Mouse (Mus musculus): ENCODE data around the gene Gsta4. TPM values are rescaled to one million over a fixed set of nuclear protein-coding genes. Genes with fewer than 3 reads are reported as not detected.

Gsta4 gene
- total and polyA plus RNA-seq, 3 experiments = 1.4 to 6.8 (median 4.5) TPM

- ATAC-seq (ENCODE audit: extremely low read depth, insufficient number of reproducible peaks, low FRiP score, poor library complexity, severe bottlenecking) = no peak
- Histone ChIP-seq H3K4me3 (ENCODE audit: low read depth, low read length) (no peak overlapping the region), H3K27me3 (ENCODE audit: insufficient read depth, low read length) (no peaks in the 10 kb centered on the region), H3K36me3 (replicated peaks) (peaks cover 63% of the 10 kb centered on the region), H3K4me1 (ENCODE audit: insufficient read depth, low read depth, low read length) (peaks cover 3% of the 10 kb centered on the region; the same call in 1 of the 2 replicates), H3K9me3 (replicated peaks) (no peaks in the 10 kb centered on the region)
- no peak for TF ChIP-seq GATA2 (IDR thresholded peaks at IDR 0.05; ENCODE audit: borderline replicate concordance, low read depth, low read length)
- no peak for TF ChIP-seq CTCF (IDR thresholded peaks at IDR 0.05; ENCODE audit: low read depth, low read length)
- TF ChIP-seq POLR2AphosphoS5 (IDR thresholded peaks at IDR 0.05; ENCODE audit: insufficient replicate concordance, low read depth, low read length) = no peak
- TF ChIP-seq GATA1 (IDR thresholded peaks at IDR 0.05; ENCODE audit: borderline replicate concordance, low read length) = no peak
- no peak for TF ChIP-seq TAL1 (conservative IDR thresholded peaks at IDR 0.05; ENCODE audit: low read depth, low read length)
- no peak for DNase-seq (ENCODE audit: low spot score)
Observed at GRCm38 (mm10) chr9:78154211-78154977, 28.2 kb upstream of the Gsta4 start.

GRCm38 (mm10) chr9:78157221-78157620, 25.4 kb upstream of the Gsta4 start:
- ATAC-seq (ENCODE audit: extremely low read depth, insufficient number of reproducible peaks, low FRiP score, poor library complexity, severe bottlenecking) (no peak), DNase-seq (ENCODE audit: low spot score) (no peak)
- Histone ChIP-seq H3K27me3 (ENCODE audit: insufficient read depth, low read length) (no peaks in the 10 kb centered on the region), H3K36me3 (replicated peaks) (peaks cover 75% of the 10 kb centered on the region), H3K4me1 (ENCODE audit: insufficient read depth, low read depth, low read length) (no peaks in the 10 kb centered on the region; the same call in 1 of the 2 replicates), H3K9me3 (replicated peaks) (no peaks in the 10 kb centered on the region), H3K4me3 (ENCODE audit: low read depth, low read length) (no peak overlapping the region)
- TF ChIP-seq CTCF (IDR thresholded peaks at IDR 0.05; ENCODE audit: low read depth, low read length) (no peak), GATA2 (IDR thresholded peaks at IDR 0.05; ENCODE audit: borderline replicate concordance, low read depth, low read length) (no peak), POLR2AphosphoS5 (IDR thresholded peaks at IDR 0.05; ENCODE audit: insufficient replicate concordance, low read depth, low read length) (no peak), TAL1 (conservative IDR thresholded peaks at IDR 0.05; ENCODE audit: low read depth, low read length) (no peak)

GRCm38 (mm10) chr9:78163291-78163690, 19.3 kb upstream of the Gsta4 start:
- Histone ChIP-seq H3K4me3 (ENCODE audit: low read depth, low read length) (no peak overlapping the region), H3K9me3 (replicated peaks) (no peaks in the 10 kb centered on the region), H3K36me3 (replicated peaks) (peaks cover 73% of the 10 kb centered on the region), H3K27me3 (ENCODE audit: insufficient read depth, low read length) (no peaks in the 10 kb centered on the region), H3K4me1 (ENCODE audit: insufficient read depth, low read depth, low read length) (peaks cover 10% of the 10 kb centered on the region; the same call in 1 of the 2 replicates)
- no peak for ATAC-seq (ENCODE audit: extremely low read depth, insufficient number of reproducible peaks, low FRiP score, poor library complexity, severe bottlenecking)
- DNase-seq (ENCODE audit: low spot score) = no peak
- TF ChIP-seq CTCF (IDR thresholded peaks at IDR 0.05; ENCODE audit: low read depth, low read length) = no peak
- TF ChIP-seq TAL1 (conservative IDR thresholded peaks at IDR 0.05; ENCODE audit: low read depth, low read length) = no peak
- TF ChIP-seq GATA2 (IDR thresholded peaks at IDR 0.05; ENCODE audit: borderline replicate concordance, low read depth, low read length) = no peak
- TF ChIP-seq POLR2AphosphoS5 (IDR thresholded peaks at IDR 0.05; ENCODE audit: insufficient replicate concordance, low read depth, low read length) = no peak
- no peak for TF ChIP-seq GATA1 (IDR thresholded peaks at IDR 0.05; ENCODE audit: borderline replicate concordance, low read length)

GRCm38 (mm10) chr9:78164741-78165140, 17.8 kb upstream of the Gsta4 start:
- Histone ChIP-seq H3K36me3 (replicated peaks) (peaks cover 63% of the 10 kb centered on the region), H3K4me1 (ENCODE audit: insufficient read depth, low read depth, low read length) (peaks cover 10% of the 10 kb centered on the region; the same call in 1 of the 2 replicates), H3K27me3 (ENCODE audit: insufficient read depth, low read length) (no peaks in the 10 kb centered on the region), H3K9me3 (replicated peaks) (no peaks in the 10 kb centered on the region), H3K4me3 (ENCODE audit: low read depth, low read length) (no peak overlapping the region)
- DNase-seq (ENCODE audit: low spot score) (no peak), ATAC-seq (ENCODE audit: extremely low read depth, insufficient number of reproducible peaks, low FRiP score, poor library complexity, severe bottlenecking) (no peak)
- TF ChIP-seq GATA1 (IDR thresholded peaks at IDR 0.05; ENCODE audit: borderline replicate concordance, low read length) = no peak
- TF ChIP-seq POLR2AphosphoS5 (IDR thresholded peaks at IDR 0.05; ENCODE audit: insufficient replicate concordance, low read depth, low read length) = no peak
- no peak for TF ChIP-seq CTCF (IDR thresholded peaks at IDR 0.05; ENCODE audit: low read depth, low read length)
- no peak for TF ChIP-seq GATA2 (IDR thresholded peaks at IDR 0.05; ENCODE audit: borderline replicate concordance, low read depth, low read length)
- no peak for TF ChIP-seq TAL1 (conservative IDR thresholded peaks at IDR 0.05; ENCODE audit: low read depth, low read length)

GRCm38 (mm10) chr9:78165454-78165853, 17.1 kb upstream of the Gsta4 start:
- Histone ChIP-seq H3K36me3 (replicated peaks) (peaks cover 59% of the 10 kb centered on the region), H3K27me3 (ENCODE audit: insufficient read depth, low read length) (no peaks in the 10 kb centered on the region), H3K4me3 (ENCODE audit: low read depth, low read length) (no peak overlapping the region), H3K4me1 (ENCODE audit: insufficient read depth, low read depth, low read length) (peaks cover 10% of the 10 kb centered on the region; the same call in 1 of the 2 replicates), H3K9me3 (replicated peaks) (no peaks in the 10 kb centered on the region)
- ATAC-seq (ENCODE audit: extremely low read depth, insufficient number of reproducible peaks, low FRiP score, poor library complexity, severe bottlenecking) = no peak
- DNase-seq (ENCODE audit: low spot score) = no peak
- no peak for TF ChIP-seq CTCF (IDR thresholded peaks at IDR 0.05; ENCODE audit: low read depth, low read length)
- TF ChIP-seq GATA1 (IDR thresholded peaks at IDR 0.05; ENCODE audit: borderline replicate concordance, low read length) = no peak
- no peak for TF ChIP-seq TAL1 (conservative IDR thresholded peaks at IDR 0.05; ENCODE audit: low read depth, low read length)
- TF ChIP-seq GATA2 (IDR thresholded peaks at IDR 0.05; ENCODE audit: borderline replicate concordance, low read depth, low read length) = no peak
- no peak for TF ChIP-seq POLR2AphosphoS5 (IDR thresholded peaks at IDR 0.05; ENCODE audit: insufficient replicate concordance, low read depth, low read length)

GRCm38 (mm10) chr9:78166694-78167452, 15.7 kb upstream of the Gsta4 start:
- no peak for TF ChIP-seq GATA2 (IDR thresholded peaks at IDR 0.05; ENCODE audit: borderline replicate concordance, low read depth, low read length)
- TF ChIP-seq TAL1 (conservative IDR thresholded peaks at IDR 0.05; ENCODE audit: low read depth, low read length) = no peak
- TF ChIP-seq GATA1 (IDR thresholded peaks at IDR 0.05; ENCODE audit: borderline replicate concordance, low read length) = no peak
- TF ChIP-seq POLR2AphosphoS5 (IDR thresholded peaks at IDR 0.05; ENCODE audit: insufficient replicate concordance, low read depth, low read length) = no peak
- no peak for TF ChIP-seq CTCF (IDR thresholded peaks at IDR 0.05; ENCODE audit: low read depth, low read length)
- Histone ChIP-seq H3K36me3 (replicated peaks) (peaks cover 45% of the 10 kb centered on the region), H3K27me3 (ENCODE audit: insufficient read depth, low read length) (no peaks in the 10 kb centered on the region), H3K4me1 (ENCODE audit: insufficient read depth, low read depth, low read length) (peaks cover 10% of the 10 kb centered on the region; the same call in 1 of the 2 replicates), H3K9me3 (replicated peaks) (no peaks in the 10 kb centered on the region), H3K4me3 (ENCODE audit: low read depth, low read length) (no peak overlapping the region)
- DNase-seq (ENCODE audit: low spot score) = no peak
- ATAC-seq (ENCODE audit: extremely low read depth, insufficient number of reproducible peaks, low FRiP score, poor library complexity, severe bottlenecking) = no peak; the same call in 1 of the 2 replicates

Data from G1E (cell line).